Mouse (Mus musculus): ENCODE results near the gene Slc29a4.

DNA sequence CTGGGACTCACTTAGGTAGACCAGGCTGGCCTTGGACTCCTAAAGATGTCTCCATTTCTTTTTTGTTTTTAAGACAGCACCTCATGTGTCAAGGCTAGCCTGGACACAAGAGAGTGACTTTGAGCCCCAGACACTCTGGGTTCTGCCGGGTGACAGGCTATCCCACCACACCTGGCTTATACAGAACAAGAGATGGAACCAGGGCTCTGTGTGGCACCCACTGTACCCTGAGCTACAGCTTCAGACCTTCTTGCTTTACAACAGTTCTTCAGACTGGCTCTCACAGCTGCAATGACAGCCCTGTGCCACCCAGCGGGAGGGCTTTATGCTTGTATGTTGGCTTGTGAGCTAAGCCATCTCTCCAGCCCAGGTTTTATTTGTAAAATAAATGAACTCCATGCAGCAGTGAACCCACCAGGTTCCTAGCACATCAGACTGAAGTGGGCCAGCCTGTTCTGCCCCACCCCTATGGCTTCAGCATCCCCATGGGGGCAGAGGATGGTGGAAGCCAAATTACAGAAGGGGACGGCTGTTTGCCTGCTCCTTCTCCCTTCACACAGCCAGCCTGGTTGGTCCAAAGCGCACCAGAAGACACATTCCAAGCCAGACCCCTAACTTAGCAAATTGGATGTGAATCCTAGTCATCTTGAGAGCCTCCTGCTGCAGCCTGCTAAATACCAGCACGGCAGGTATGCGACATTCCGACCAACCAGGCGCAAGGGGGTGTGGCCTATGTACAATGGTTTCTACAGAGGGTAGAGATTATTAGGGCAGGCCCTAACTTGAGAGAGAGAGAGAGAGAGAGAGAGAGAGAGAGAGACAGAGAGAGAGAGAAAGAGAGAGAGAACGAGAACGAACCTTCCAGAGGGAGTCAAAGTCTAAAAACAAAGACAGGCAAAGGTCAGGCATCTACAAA lies 76.3 kb downstream of the Slc29a4 start:
- TF ChIP-seq POLR2A (IDR thresholded peaks at IDR 0.05; ENCODE audit: borderline replicate concordance, low read depth, low read length): no peak
- no peak for TF ChIP-seq CTCF (IDR thresholded peaks at IDR 0.05; ENCODE audit: low read depth, low read length)
